Mouse (Mus musculus): ENCODE results near the gene Il1rl2.
"Not testable (repeated sequence)": the region's sequence is repeated elsewhere in the genome, so short reads cannot be mapped to it uniquely, and the experiment has no call there.

Gene Il1rl2

GRCm38 (mm10) chr1:40324457-40324856 is at the start of gene Il1rl2:
TSS of gene Il1rl2 (plus strand) at chr1:40324610.
- DNase-seq (ENCODE audit: low read depth, low spot score) = no peak

DNA sequence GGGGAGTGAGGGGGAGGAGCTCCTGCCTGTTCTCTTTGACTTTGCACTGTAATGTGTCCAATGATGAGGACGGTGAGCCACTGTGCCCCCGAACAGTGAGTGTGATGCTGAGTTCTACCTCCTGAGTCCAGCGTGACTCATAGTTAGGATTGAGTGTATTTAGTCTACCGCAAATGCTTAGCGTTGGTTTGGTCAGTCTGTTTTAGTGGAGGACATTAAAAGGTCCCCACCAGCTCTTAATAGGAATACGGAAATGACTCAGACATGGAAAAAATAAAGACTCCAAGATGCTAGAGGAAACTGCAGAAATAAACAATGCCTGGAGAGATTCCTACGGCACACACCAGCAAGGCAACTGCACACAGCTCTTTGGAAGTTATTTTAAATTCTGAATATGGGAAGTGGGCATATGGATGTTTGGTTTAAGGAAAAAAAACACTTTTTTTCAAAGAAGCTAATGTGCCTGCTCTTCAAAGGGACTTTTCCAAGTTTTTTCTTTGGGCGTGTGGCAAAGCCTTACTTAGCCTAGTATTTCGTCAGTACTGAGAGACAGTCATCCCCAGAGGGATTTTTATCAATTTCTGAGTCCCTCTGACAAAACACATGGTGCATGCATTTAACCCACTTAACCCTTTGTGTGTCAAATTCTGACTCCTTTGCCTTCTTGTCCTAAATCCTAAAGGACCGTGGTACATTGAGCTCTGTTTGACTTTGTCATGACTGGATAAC is 49.0 kb upstream of the Il1rl2 start:
- DNase-seq (ENCODE audit: low read depth, low spot score) = no peak

- DNase-seq (ENCODE audit: low read depth, low spot score) = no peak
Measured at GRCm38 (mm10) chr1:40277944-40278343, 46.5 kb upstream of the Il1rl2 start.

GRCm38 (mm10) chr1:40278720-40279119 is 45.7 kb upstream of the Il1rl2 start:
- DNase-seq (ENCODE audit: low read depth, low spot score) = no peak

DNA sequence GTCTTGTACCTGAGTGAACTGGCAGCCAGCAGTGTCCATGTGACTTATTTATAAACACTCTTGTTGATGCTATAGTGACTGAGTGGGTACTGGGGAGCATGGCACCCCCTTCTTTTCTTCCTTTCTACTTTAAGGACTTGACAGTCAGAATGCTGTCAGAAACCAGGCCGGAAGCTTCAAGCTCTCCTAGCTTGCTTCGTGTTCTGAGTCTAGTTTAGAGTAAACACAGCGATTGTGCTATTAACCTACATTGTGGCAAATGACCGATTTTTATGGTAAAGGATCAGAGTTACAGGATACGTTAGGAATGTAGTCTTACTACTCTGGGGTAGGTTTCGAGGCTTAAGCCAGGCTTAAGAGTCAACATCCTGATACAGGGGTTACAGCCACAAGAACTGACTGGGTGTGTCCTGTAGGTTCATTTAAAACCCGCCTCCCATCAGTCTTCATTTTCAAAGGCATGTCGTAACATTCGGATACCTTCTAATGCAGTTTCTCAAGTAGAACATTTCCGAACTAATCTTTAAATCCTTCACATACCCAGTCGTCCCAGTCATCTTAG is 45.1 kb upstream of the Il1rl2 start:
- no peak for DNase-seq (ENCODE audit: low read depth, low spot score)

DNA sequence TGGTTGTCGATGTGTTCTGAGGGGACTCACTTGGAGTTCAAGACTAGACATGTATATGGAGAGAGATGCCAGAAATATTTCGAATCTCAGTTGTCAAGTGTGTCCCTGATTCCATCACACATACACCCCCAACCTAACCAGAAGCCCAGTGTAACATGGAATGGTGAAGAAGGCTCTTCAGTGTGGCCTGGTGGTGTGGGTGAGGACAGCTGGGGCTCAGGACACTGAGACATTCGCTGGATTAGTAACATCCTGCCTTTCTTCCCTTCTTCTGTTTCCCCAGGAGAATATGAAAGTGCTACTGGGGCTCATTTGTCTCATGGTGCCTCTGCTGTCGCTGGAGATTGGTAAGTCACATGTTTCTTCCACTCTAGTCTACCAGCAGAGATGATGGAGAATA is 42.5 kb upstream of the Il1rl2 start:
- no peak for DNase-seq (ENCODE audit: low read depth, low spot score)

- no peak for DNase-seq (ENCODE audit: low read depth, low spot score)
Measured at GRCm38 (mm10) chr1:40282394-40282793, 42.0 kb upstream of the Il1rl2 start.

DNA sequence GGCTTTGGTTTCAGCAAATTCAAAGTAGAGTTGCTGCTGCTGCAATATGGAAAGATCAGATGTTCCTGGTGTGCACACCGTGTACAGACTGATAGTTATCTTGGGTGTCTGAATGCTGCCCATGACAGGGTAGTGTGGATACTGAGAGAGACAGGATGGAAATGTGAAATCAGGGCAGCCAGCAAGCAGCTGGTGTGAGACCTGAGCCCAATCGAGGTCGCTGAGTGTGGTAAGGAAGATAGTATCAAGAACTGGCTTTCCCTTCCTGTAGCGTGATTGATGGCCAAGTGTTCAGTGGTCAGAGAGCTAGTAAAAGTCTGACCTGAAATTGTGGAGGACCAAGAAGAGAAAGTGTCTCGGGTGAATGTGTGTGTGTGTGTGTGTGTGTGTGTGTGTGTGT is 40.4 kb upstream of the Il1rl2 start:
- no peak for DNase-seq (ENCODE audit: low read depth, low spot score)

DNA sequence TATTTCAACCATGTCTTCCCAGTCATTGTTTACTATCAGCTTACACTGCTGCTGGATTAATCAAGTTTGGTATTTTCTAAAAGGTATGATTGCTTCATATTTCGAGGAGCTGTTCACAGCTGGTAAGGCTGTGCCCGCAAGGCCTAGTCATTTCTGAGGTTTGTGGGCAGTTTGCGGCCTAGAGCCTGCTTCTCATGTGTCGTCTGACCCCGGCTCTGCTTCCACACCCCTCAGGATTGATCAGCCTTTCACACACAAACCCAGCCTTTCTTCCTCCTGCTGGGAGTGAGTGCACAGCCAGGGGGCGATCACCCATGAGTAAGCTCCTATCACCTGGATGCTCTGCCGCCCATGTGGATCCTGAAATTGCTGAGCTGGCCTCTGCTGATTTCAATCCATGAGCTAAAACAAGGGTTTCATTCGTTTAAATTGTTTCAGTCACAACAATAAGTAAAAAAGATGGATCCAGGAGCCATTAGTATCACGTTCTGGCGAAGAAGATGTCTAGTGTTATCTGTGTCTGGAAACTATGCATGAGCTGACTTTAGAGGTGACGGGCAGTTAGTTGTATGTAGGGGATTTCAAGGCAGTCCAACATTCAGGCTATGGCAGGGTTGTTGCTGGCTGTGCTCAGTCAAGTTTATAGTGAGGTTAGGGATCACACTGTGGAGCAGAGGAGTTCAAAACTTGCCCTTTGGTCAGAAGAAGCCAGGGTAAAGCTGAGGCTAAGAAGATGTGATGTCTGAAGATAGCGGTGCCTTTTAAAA is 33.7 kb upstream of the Il1rl2 start:
- DNase-seq (ENCODE audit: low read depth, low spot score) = no peak

GRCm38 (mm10) chr1:40292231-40292630 is 32.2 kb upstream of the Il1rl2 start:
- DNase-seq (ENCODE audit: low read depth, low spot score) = no peak

DNA sequence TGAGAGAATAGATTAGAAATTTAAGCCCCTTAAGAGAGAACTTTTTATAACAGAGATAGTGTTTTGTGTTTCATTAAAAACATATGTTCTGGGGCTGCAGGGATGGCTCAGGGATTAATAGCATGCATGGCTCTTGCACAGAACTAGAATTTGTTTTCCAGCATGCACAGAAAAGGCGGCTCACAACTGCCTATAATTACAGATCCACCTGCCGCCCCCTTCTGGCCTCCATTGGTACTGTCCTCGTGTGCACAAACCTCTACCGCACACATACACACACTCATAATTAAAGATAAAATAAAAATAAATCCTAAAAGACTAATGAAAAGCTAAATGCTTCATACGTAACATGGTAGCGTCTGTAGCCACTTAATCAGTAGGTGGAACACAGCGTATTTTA is 30.5 kb upstream of the Il1rl2 start:
- no peak for DNase-seq (ENCODE audit: low read depth, low spot score)

- DNase-seq (ENCODE audit: low read depth, low spot score) = no peak
Measured at GRCm38 (mm10) chr1:40294824-40295223, 29.6 kb upstream of the Il1rl2 start.

GRCm38 (mm10) chr1:40298053-40298452 is 26.4 kb upstream of the Il1rl2 start:
- no peak for DNase-seq (ENCODE audit: low read depth, low spot score)

GRCm38 (mm10) chr1:40303179-40303866 is 21.1 kb upstream of the Il1rl2 start:
- no peak for DNase-seq (ENCODE audit: low read depth, low spot score)

GRCm38 (mm10) chr1:40304321-40304720 is 20.1 kb upstream of the Il1rl2 start:
- not testable (repeated sequence) for DNase-seq (ENCODE audit: low read depth, low spot score)

GRCm38 (mm10) chr1:40306111-40306510 is 18.3 kb upstream of the Il1rl2 start:
- no peak for DNase-seq (ENCODE audit: low read depth, low spot score)

DNA sequence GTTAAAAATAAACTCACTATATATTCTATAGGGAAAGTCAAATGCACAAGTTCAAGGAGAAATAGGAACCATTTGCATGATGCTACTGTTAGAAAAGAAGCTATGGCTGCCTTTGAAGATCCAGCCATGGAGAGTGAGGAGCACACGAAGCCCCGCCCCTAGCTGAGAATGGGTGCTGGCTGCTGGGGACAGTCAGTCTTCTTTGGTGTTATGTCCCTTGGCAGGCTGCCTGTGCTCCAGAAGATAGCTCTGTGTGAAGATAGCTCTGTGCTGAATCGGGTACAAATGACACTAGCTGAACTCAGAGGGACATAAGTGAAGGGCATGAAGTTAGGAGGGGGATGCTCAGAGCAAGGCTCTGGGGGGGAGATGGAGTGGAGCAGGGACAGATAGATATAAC is 13.3 kb upstream of the Il1rl2 start:
- DNase-seq (ENCODE audit: low read depth, low spot score) = no peak

- DNase-seq (ENCODE audit: low read depth, low spot score) = no peak
Measured at GRCm38 (mm10) chr1:40311625-40312024, 12.8 kb upstream of the Il1rl2 start.

DNA sequence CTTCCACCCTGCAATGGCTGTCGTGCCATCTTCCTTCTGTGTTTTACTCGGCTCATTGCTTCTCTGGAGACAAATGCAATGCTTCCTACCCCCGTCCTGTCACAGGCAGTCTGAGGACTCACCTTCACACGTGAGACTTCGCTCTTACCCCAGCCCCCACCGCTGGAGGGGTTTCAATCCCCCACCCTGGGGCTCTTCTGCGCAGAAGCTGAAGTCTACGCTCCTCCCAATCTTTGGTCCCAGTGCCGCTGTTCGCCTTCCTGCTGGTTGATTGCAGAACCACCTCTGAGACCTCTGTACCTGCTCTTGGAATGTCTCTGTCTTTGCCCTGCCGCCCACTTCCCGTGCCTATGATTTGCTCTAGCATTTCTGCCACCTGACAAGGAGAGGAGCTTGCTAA is 10.4 kb upstream of the Il1rl2 start:
- no peak for DNase-seq (ENCODE audit: low read depth, low spot score)

DNA sequence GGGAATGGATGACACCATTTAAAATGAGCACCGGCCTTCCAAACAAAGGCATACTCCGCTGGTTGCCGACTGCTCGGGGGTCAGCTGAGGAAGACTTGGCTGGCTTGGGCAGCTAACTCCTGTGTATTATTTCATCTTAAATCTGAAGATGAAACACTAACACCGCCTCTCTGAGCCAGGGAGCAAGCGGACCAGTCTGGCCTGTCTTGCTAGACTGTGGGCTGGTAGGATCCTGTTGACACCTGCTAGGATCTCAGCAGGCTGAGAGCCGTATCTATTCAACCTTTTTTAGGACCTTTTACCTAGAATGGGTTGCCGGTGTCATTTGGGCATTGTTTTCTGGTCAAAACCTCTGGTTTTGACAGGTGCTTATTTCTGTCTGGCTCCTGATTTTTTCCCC is 6.8 kb upstream of the Il1rl2 start:
- DNase-seq (ENCODE audit: low read depth, low spot score) = no peak

- DNase-seq (ENCODE audit: low read depth, low spot score) = no peak
Measured at GRCm38 (mm10) chr1:40321824-40322223, 2.6 kb upstream of the Il1rl2 start.

- no peak for DNase-seq (ENCODE audit: low read depth, low spot score)
Measured at GRCm38 (mm10) chr1:40322543-40322942, 1.9 kb upstream of the Il1rl2 start.
